Mouse (Mus musculus): Measurements from ENCODE around the gene 4833439L19Rik. TPM values are rescaled to one million over a fixed set of nuclear protein-coding genes. Genes with fewer than 3 reads are reported as not detected.

The 4833439L19Rik gene
- polyA plus RNA-seq, 1 experiment from 2014 or later: 272 TPM

Small RNAs within 50 kb of the gene (microRNA-seq; reads per million reads assigned to microRNA genes)
- gene Gm24195: not detected

Other genes starting within 250 kb of the 4833439L19Rik start
- gene Cplx2, start 194.1 kb downstream of the 4833439L19Rik start, polyA plus RNA-seq (2015; fragmentation: Nextera tagmentation; extraction: Ambion mirVana): 25.8 and 30.8 TPM in 2 replicates
- gene Thoc3, start 96.6 kb downstream of the 4833439L19Rik start, polyA plus RNA-seq (2015; fragmentation: Nextera tagmentation; extraction: Ambion mirVana): 107 and 110 TPM in 2 replicates
- 22.3 and 25.6 TPM in 2 replicates for gene Simc1, start 61.7 kb downstream of the 4833439L19Rik start, polyA plus RNA-seq (2015; fragmentation: Nextera tagmentation; extraction: Ambion mirVana)
- 114 TPM in 2 replicates for gene Arl10, start 9.6 kb upstream of the 4833439L19Rik start, polyA plus RNA-seq (2015; fragmentation: Nextera tagmentation; extraction: Ambion mirVana)
- 61.7 and 68.0 TPM in 2 replicates for gene Nop16, start 24.7 kb upstream of the 4833439L19Rik start, polyA plus RNA-seq (2015; fragmentation: Nextera tagmentation; extraction: Ambion mirVana)
- 225 and 240 TPM in 2 replicates for gene Higd2a, start 24.8 kb upstream of the 4833439L19Rik start, polyA plus RNA-seq (2015; fragmentation: Nextera tagmentation; extraction: Ambion mirVana)
- gene Cltb, start 45.9 kb upstream of the 4833439L19Rik start, polyA plus RNA-seq (2015; fragmentation: Nextera tagmentation; extraction: Ambion mirVana): 220 and 232 TPM in 2 replicates
- 57.5 and 60.4 TPM in 2 replicates for gene Faf2, start 56.3 kb upstream of the 4833439L19Rik start, polyA plus RNA-seq (2015; fragmentation: Nextera tagmentation; extraction: Ambion mirVana)
- 65.3 and 67.2 TPM in 2 replicates for gene Rnf44, start 128.5 kb upstream of the 4833439L19Rik start, polyA plus RNA-seq (2015; fragmentation: Nextera tagmentation; extraction: Ambion mirVana)
- gene Cdhr2, start 136.0 kb upstream of the 4833439L19Rik start, polyA plus RNA-seq (2015; fragmentation: Nextera tagmentation; extraction: Ambion mirVana): 0.22 and 0.36 TPM in 2 replicates
- 5.5 and 6.6 TPM in 2 replicates for gene Gprin1, start 184.4 kb upstream of the 4833439L19Rik start, polyA plus RNA-seq (2015; fragmentation: Nextera tagmentation; extraction: Ambion mirVana)
- 68.2 and 97.6 TPM in 2 replicates for gene Sncb, start 201.2 kb upstream of the 4833439L19Rik start, polyA plus RNA-seq (2015; fragmentation: Nextera tagmentation; extraction: Ambion mirVana)
- not detected in 2 replicates for gene Eif4e1b, start 218.6 kb upstream of the 4833439L19Rik start, polyA plus RNA-seq (2015; fragmentation: Nextera tagmentation; extraction: Ambion mirVana)
- gene Tspan17, start 223.9 kb upstream of the 4833439L19Rik start, polyA plus RNA-seq (2015; fragmentation: Nextera tagmentation; extraction: Ambion mirVana): 60.1 and 67.7 TPM in 2 replicates

Data from midbrain, embryonic 16.5 days (tissue).